Comparison of ENCODE assay signal across 9 mouse cellular contexts in genomic region chr17:86937064-86937463, GRCm38 (mm10). TPM values are rescaled to one million over a fixed set of nuclear protein-coding genes. Genes with fewer than 3 reads are reported as not detected.
A peak's percentile ranks its signal among the peaks of the same experiment; 100 is the strongest.
DNase-seq lines count a peak whose midpoint lies in the region; ATAC-seq and TF ChIP-seq lines count a peak whose summit lies in the region.
"Had no signal": no experiment of that assay in that cellular context is flagged by ENCODE, and none has a peak within 500 bp of the region (broad histone marks: within the 10 kb centered on the region; RNA-seq: fewer than 3 reads in every experiment).

No protein-coding gene starts in this region.

- no peaks in the 10 kb centered on the region for H3K9me3 ChIP-seq in hindbrain, embryonic 10.5 days
- no peaks in the 10 kb centered on the region for H3K9me3 ChIP-seq in hindbrain, embryonic 11.5 days (ENCODE audit: control insufficient read depth, low read length)
- no peaks in the 10 kb centered on the region for H3K9me3 ChIP-seq in embryonic facial prominence, embryonic 12.5 days
- H3K9me3 ChIP-seq in hindbrain, embryonic 15.5 days: no peaks in the 10 kb centered on the region
- H3K9me3 ChIP-seq in midbrain, postnatal 0 days (ENCODE audit: low read length): no peaks in the 10 kb centered on the region
- H3K9me3 ChIP-seq: liver, embryonic 15.5 days had no signal

- intact Hi-C loops in left cerebral cortex, postnatal 36 days (cut with DNase I): no loop called here

- no peak overlapping the region for H3K4me2 ChIP-seq in hindbrain, embryonic 11.5 days (replicated peaks; ENCODE audit: low read depth, low read length)
- peak overlapping the region; percentile 64 for H3K4me2 ChIP-seq in embryonic facial prominence, embryonic 12.5 days (replicated peaks)
- H3K4me2 ChIP-seq in hindbrain, embryonic 15.5 days: peak overlapping the region; percentile 61
- H3K4me2 ChIP-seq in midbrain, postnatal 0 days (ENCODE audit: low read depth, low read length, poor library complexity, severe bottlenecking): no peak overlapping the region

- peaks cover 44% of the 10 kb centered on the region for H3K27me3 ChIP-seq in hindbrain, embryonic 10.5 days (ENCODE audit: insufficient read depth, poor library complexity, severe bottlenecking)
- no peaks in the 10 kb centered on the region for H3K27me3 ChIP-seq in hindbrain, embryonic 11.5 days (ENCODE audit: control insufficient read depth, insufficient read depth, low read length)
- no peaks in the 10 kb centered on the region for H3K27me3 ChIP-seq in embryonic facial prominence, embryonic 12.5 days
- H3K27me3 ChIP-seq in hindbrain, embryonic 15.5 days: no peaks in the 10 kb centered on the region
- H3K27me3 ChIP-seq in midbrain, postnatal 0 days (ENCODE audit: insufficient read depth, low read length): no peaks in the 10 kb centered on the region; the same call in 1 of the 2 replicates

- no peak overlapping the region for H3K9ac ChIP-seq in hindbrain, embryonic 11.5 days (ENCODE audit: low read depth, low read length)
- peak overlapping the region; percentile 25; the same call in 1 of the 2 replicates for H3K9ac ChIP-seq in embryonic facial prominence, embryonic 12.5 days
- no peak overlapping the region for H3K9ac ChIP-seq in hindbrain, embryonic 15.5 days
- peak overlapping the region; percentile 48; the same call in 1 of the 2 replicates for H3K9ac ChIP-seq in midbrain, postnatal 0 days (replicated peaks; ENCODE audit: low read length, poor library complexity, severe bottlenecking)
- H3K9ac ChIP-seq: liver, embryonic 15.5 days had no signal

- DNase-seq in hindbrain, embryonic 10.5 days (ENCODE audit: low spot score): no peak
- DNase-seq in hindbrain, embryonic 11.5 days (ENCODE audit: low spot score): no peak
- DNase-seq in midbrain, postnatal 0 days (ENCODE audit: low spot score): no peak
- no peak for DNase-seq in embryo, embryonic 9.5 days (ENCODE audit: extremely low spot score)
- no peak for DNase-seq in testis, postnatal 14 days (ENCODE audit: low spot score)
- DNase-seq in left cerebral cortex, postnatal 36 days (ENCODE audit: low spot score in 2 of 2): no peak

- ATAC-seq in hindbrain, embryonic 11.5 days (ENCODE audit: low FRiP score): no peak
- ATAC-seq in embryonic facial prominence, embryonic 12.5 days (ENCODE audit: insufficient number of reproducible peaks, insufficient read depth, low FRiP score, low TSS enrichment): no peak
- ATAC-seq in hindbrain, embryonic 15.5 days (ENCODE audit: low FRiP score, low read depth): 0 out of 2 replicates have a peak, but pooled peaks have one; percentile 4
- ATAC-seq in midbrain, postnatal 0 days (ENCODE audit: low FRiP score): no peak

- WGBS in hindbrain, embryonic 10.5 days: 79% methylated on average over 2 of the region's 2 CpGs
- 88% methylated on average over 2 of the region's 2 CpGs for WGBS in hindbrain, embryonic 11.5 days
- 65% methylated on average over 2 of the region's 2 CpGs for WGBS in embryonic facial prominence, embryonic 12.5 days
- WGBS in hindbrain, embryonic 15.5 days: 61% methylated on average over 2 of the region's 2 CpGs
- WGBS in midbrain, postnatal 0 days: 39% methylated on average over 2 of the region's 2 CpGs

- peak overlapping the region; percentile 52 for H3K4me3 ChIP-seq in hindbrain, embryonic 10.5 days
- H3K4me3 ChIP-seq in hindbrain, embryonic 11.5 days (ENCODE audit: low read depth, low read length): no peak overlapping the region
- H3K4me3 ChIP-seq in embryonic facial prominence, embryonic 12.5 days: no peak overlapping the region
- no peak overlapping the region; the same call in 1 of the 2 replicates for H3K4me3 ChIP-seq in hindbrain, embryonic 15.5 days
- no peak overlapping the region for H3K4me3 ChIP-seq in midbrain, postnatal 0 days (ENCODE audit: low read depth, low read length)

- TF ChIP-seq CTCF in midbrain, postnatal 0 days (IDR thresholded peaks at IDR 0.05): no peak

- no peaks in the 10 kb centered on the region for H3K36me3 ChIP-seq in hindbrain, embryonic 10.5 days
- H3K36me3 ChIP-seq in hindbrain, embryonic 11.5 days (ENCODE audit: control insufficient read depth, insufficient read depth, low read length): no peaks in the 10 kb centered on the region
- no peaks in the 10 kb centered on the region for H3K36me3 ChIP-seq in embryonic facial prominence, embryonic 12.5 days
- H3K36me3 ChIP-seq in hindbrain, embryonic 15.5 days: no peaks in the 10 kb centered on the region
- no peaks in the 10 kb centered on the region for H3K36me3 ChIP-seq in midbrain, postnatal 0 days (ENCODE audit: insufficient read depth, low read length)
- H3K36me3 ChIP-seq: liver, embryonic 15.5 days had no signal

- peak overlapping the region; percentile 81; the same call in 1 of the 2 replicates for H3K27ac ChIP-seq in hindbrain, embryonic 10.5 days
- no peak overlapping the region for H3K27ac ChIP-seq in hindbrain, embryonic 11.5 days (ENCODE audit: low read depth, low read length)
- no peak overlapping the region for H3K27ac ChIP-seq in embryonic facial prominence, embryonic 12.5 days
- H3K27ac ChIP-seq in hindbrain, embryonic 15.5 days (replicated peaks): peak overlapping the region; percentile 77
- 0 out of 2 replicates have a peak overlapping the region, but pooled peaks have one; percentile 51 for H3K27ac ChIP-seq in midbrain, postnatal 0 days (ENCODE audit: low read depth, low read length)
- H3K27ac ChIP-seq: liver, embryonic 15.5 days had no signal

- peaks cover 28% of the 10 kb centered on the region for H3K4me1 ChIP-seq in hindbrain, embryonic 10.5 days (replicated peaks)
- H3K4me1 ChIP-seq in hindbrain, embryonic 11.5 days (replicated peaks; ENCODE audit: control insufficient read depth, insufficient read depth, low read length): no peaks in the 10 kb centered on the region
- peaks cover 10% of the 10 kb centered on the region for H3K4me1 ChIP-seq in embryonic facial prominence, embryonic 12.5 days
- H3K4me1 ChIP-seq in hindbrain, embryonic 15.5 days (replicated peaks): peaks cover 31% of the 10 kb centered on the region
- H3K4me1 ChIP-seq in midbrain, postnatal 0 days (ENCODE audit: insufficient read depth, low read length): peaks cover 9% of the 10 kb centered on the region
- H3K4me1 ChIP-seq: liver, embryonic 15.5 days had no signal

RNA-seq across cellular contexts. Expression of gene Atp6v1e2, which starts 10.6 kb away (rescaled TPM):
- polyA plus RNA-seq in hindbrain, embryonic 10.5 days (2016; fragmentation: Nextera tagmentation; extraction: Ambion mirVana): not detected in 2 replicates
- polyA plus RNA-seq in hindbrain, embryonic 11.5 days (2014; fragmentation: Nextera tagmentation; extraction: Ambion mirVana): not detected in 2 replicates
- not detected in 2 replicates for polyA plus RNA-seq in embryonic facial prominence, embryonic 12.5 days (2016; fragmentation: Nextera tagmentation; extraction: Ambion mirVana)
- 0.16 TPM in 1 of 2 replicates, not detected in the other for polyA plus RNA-seq in hindbrain, embryonic 15.5 days (2015; fragmentation: Nextera tagmentation; extraction: Ambion mirVana)
- not detected in 2 replicates for total RNA-seq in midbrain, postnatal 0 days (2014; rRNA removed)
- polyA plus RNA-seq in midbrain, postnatal 0 days (2015; fragmentation: Nextera tagmentation; extraction: Ambion mirVana): 0.33 TPM in 1 of 2 replicates, not detected in the other
- not detected for total RNA-seq in left cerebral cortex, postnatal 36 days (2021)
- polyA plus RNA-seq: liver, embryonic 15.5 days had no signal

RNA-seq across cellular contexts. Expression of gene Tmem247, which starts 19.9 kb away (rescaled TPM):
- not detected in 2 replicates for polyA plus RNA-seq in hindbrain, embryonic 10.5 days (2016; fragmentation: Nextera tagmentation; extraction: Ambion mirVana)
- polyA plus RNA-seq in hindbrain, embryonic 11.5 days (2014; fragmentation: Nextera tagmentation; extraction: Ambion mirVana): not detected in 2 replicates
- polyA plus RNA-seq in embryonic facial prominence, embryonic 12.5 days (2016; fragmentation: Nextera tagmentation; extraction: Ambion mirVana): not detected in 2 replicates
- polyA plus RNA-seq in hindbrain, embryonic 15.5 days (2015; fragmentation: Nextera tagmentation; extraction: Ambion mirVana): not detected in 2 replicates
- not detected in 2 replicates for total RNA-seq in midbrain, postnatal 0 days (2014; rRNA removed)
- polyA plus RNA-seq in midbrain, postnatal 0 days (2015; fragmentation: Nextera tagmentation; extraction: Ambion mirVana): not detected in 2 replicates
- total RNA-seq in left cerebral cortex, postnatal 36 days (2021): not detected
- polyA plus RNA-seq: liver, embryonic 15.5 days had no signal

RNA-seq across cellular contexts. Expression of gene Rhoq, which starts 25.8 kb away (rescaled TPM):
- polyA plus RNA-seq in hindbrain, embryonic 10.5 days (2016; fragmentation: Nextera tagmentation; extraction: Ambion mirVana): 8.4 and 9.7 TPM in 2 replicates
- 10.7 and 13.1 TPM in 2 replicates for polyA plus RNA-seq in hindbrain, embryonic 11.5 days (2014; fragmentation: Nextera tagmentation; extraction: Ambion mirVana)
- polyA plus RNA-seq in embryonic facial prominence, embryonic 12.5 days (2016; fragmentation: Nextera tagmentation; extraction: Ambion mirVana): 26.6 and 30.0 TPM in 2 replicates
- 8.6 and 8.8 TPM in 2 replicates for polyA plus RNA-seq in hindbrain, embryonic 15.5 days (2015; fragmentation: Nextera tagmentation; extraction: Ambion mirVana)
- 23.1 and 26.3 TPM in 2 replicates for total RNA-seq in midbrain, postnatal 0 days (2014; rRNA removed)
- 4.3 and 5.1 TPM in 2 replicates for polyA plus RNA-seq in midbrain, postnatal 0 days (2015; fragmentation: Nextera tagmentation; extraction: Ambion mirVana)
- 10 to 100 TPM; 36.3 to 45.0 TPM for total RNA-seq in left cerebral cortex, postnatal 36 days (2021)

Comparison
In these comparisons a context has a peak if more than half of its experiments do, and no peak if none do; other contexts are left out.
1. H3K27ac ChIP-seq: peak in hindbrain, embryonic 10.5 days (single experiment), hindbrain, embryonic 15.5 days (single experiment) and midbrain, postnatal 0 days (single experiment); none in hindbrain, embryonic 11.5 days (single experiment) and embryonic facial prominence, embryonic 12.5 days (single experiment).
2. H3K4me2 ChIP-seq: peak in embryonic facial prominence, embryonic 12.5 days (single experiment) and hindbrain, embryonic 15.5 days (single experiment); none in hindbrain, embryonic 11.5 days (single experiment) and midbrain, postnatal 0 days (single experiment).
3. H3K9ac ChIP-seq: peak in embryonic facial prominence, embryonic 12.5 days (single experiment) and midbrain, postnatal 0 days (single experiment); none in hindbrain, embryonic 11.5 days (single experiment) and hindbrain, embryonic 15.5 days (single experiment).